Mouse (Mus musculus): Measurements from ENCODE around the gene Aldh9a1. TPM values are rescaled to one million over a fixed set of nuclear protein-coding genes. Genes with fewer than 3 reads are reported as not detected.
A peak's percentile ranks its signal among the peaks of the same experiment; 100 is the strongest.

The Aldh9a1 gene
- polyA plus RNA-seq, 1 experiment from 2014 or later = 36.5 TPM

DNA sequence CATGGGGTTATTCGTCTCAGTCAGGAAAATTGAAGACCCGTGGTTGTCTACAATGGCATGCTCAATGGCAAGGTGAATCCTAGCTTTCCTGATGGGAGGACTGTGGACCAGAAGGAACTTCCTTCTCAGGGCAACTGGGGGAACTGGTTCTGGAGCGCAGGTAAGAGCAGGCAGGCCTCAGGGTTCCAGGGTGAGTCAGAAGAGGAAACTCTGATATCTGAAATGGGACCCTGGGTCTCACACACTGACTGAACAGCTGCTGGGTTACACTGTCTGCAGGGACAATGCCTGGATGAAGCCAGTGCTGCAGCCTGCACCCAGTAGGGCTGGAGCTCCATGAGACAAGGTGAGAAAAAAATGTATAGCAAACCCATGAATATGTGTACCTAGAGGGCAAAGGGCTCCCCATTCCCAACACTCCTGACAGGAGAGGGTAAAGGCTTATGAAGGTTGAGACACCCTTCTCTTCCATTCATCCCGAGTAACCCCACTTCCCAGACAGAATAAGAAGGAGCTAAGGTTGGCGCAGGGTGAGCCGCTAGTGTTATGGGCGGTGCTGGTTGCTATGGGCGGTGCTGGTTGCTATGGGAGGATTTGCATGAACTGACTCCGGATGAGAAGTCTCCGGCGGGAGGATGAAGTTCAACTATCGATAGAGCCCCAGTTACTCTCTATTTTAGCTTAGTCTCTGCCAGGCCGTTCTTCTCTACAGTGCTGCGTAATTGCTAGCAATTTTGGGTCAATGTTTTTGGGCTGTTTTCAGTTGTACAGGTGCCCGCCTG is 24.4 kb downstream of the Aldh9a1 start:
- Histone ChIP-seq H3K4me1 (ENCODE audit: control insufficient read depth, insufficient read depth, low read length) (0 out of 2 replicates have a peak, but pooled peaks cover 3% of the 10 kb centered on the region), H3K4me2 (ENCODE audit: low read depth, severe bottlenecking) (0 out of 2 replicates have a peak overlapping the region, but pooled peaks have one; percentile 12), H3K9ac (ENCODE audit: low read length) (no peak overlapping the region), H3K9me3 (ENCODE audit: control insufficient read depth, low read length) (no peaks in the 10 kb centered on the region), H3K36me3 (ENCODE audit: control insufficient read depth, insufficient read depth, low read length) (0 out of 2 replicates have a peak, but pooled peaks cover 2% of the 10 kb centered on the region), H3K4me3 (ENCODE audit: low read depth, low read length) (no peak overlapping the region), H3K27me3 (ENCODE audit: control insufficient read depth, insufficient read depth, low read length) (no peaks in the 10 kb centered on the region), H3K27ac (replicated peaks; ENCODE audit: low read depth, low read length) (no peak overlapping the region)
- WGBS = 21% methylated on average over 15 of the region's 15 CpGs
- DNase-seq (ENCODE audit: low spot score) (peak; percentile 77), ATAC-seq (ENCODE audit: insufficient number of reproducible peaks, low FRiP score, low TSS enrichment, low read depth) (no peak)

DNA sequence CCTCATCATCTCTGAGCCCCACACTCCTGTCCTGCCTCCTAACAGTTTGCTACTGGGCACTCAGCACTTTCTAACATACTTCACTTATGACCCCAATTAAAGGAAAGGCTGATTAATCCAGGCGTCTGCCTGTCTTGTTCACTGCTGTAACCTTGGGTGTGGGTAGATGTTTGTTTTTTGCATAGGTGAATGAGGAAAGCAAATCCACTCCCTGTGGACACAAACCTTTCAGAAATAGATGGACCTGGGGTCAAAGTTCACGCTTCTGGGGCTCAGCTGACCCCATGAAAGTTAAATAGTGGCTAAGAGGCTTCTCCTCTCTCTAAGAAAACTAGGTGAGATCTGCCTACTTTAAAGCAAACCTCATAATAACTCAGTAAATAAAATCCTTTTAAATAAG is 25.2 kb downstream of the Aldh9a1 start:
- Histone ChIP-seq H3K4me3 (ENCODE audit: low read depth, low read length) (no peak overlapping the region), H3K9ac (ENCODE audit: low read length) (no peak overlapping the region), H3K9me3 (ENCODE audit: control insufficient read depth, low read length) (no peaks in the 10 kb centered on the region), H3K4me2 (ENCODE audit: low read depth, severe bottlenecking) (0 out of 2 replicates have a peak overlapping the region, but pooled peaks have one; percentile 12), H3K27me3 (ENCODE audit: control insufficient read depth, insufficient read depth, low read length) (no peaks in the 10 kb centered on the region), H3K4me1 (ENCODE audit: control insufficient read depth, insufficient read depth, low read length) (0 out of 2 replicates have a peak, but pooled peaks cover 3% of the 10 kb centered on the region), H3K27ac (replicated peaks; ENCODE audit: low read depth, low read length) (no peak overlapping the region), H3K36me3 (ENCODE audit: control insufficient read depth, insufficient read depth, low read length) (0 out of 2 replicates have a peak, but pooled peaks cover 2% of the 10 kb centered on the region)
- no peak for ATAC-seq (ENCODE audit: insufficient number of reproducible peaks, low FRiP score, low TSS enrichment, low read depth)
- no peak for DNase-seq (ENCODE audit: low spot score)
- WGBS = 37% methylated on average over 2 of the region's 2 CpGs

GRCm38 (mm10) chr1:167378019-167378418 is 28.2 kb downstream of the Aldh9a1 start:
- Histone ChIP-seq H3K4me3 (ENCODE audit: low read depth, low read length) (no peak overlapping the region), H3K9me3 (ENCODE audit: control insufficient read depth, low read length) (no peaks in the 10 kb centered on the region), H3K27ac (replicated peaks; ENCODE audit: low read depth, low read length) (no peak overlapping the region), H3K27me3 (ENCODE audit: control insufficient read depth, insufficient read depth, low read length) (no peaks in the 10 kb centered on the region), H3K4me1 (ENCODE audit: control insufficient read depth, insufficient read depth, low read length) (0 out of 2 replicates have a peak, but pooled peaks cover 3% of the 10 kb centered on the region), H3K36me3 (ENCODE audit: control insufficient read depth, insufficient read depth, low read length) (0 out of 2 replicates have a peak, but pooled peaks cover 2% of the 10 kb centered on the region), H3K9ac (ENCODE audit: low read length) (no peak overlapping the region), H3K4me2 (ENCODE audit: low read depth, severe bottlenecking) (no peak overlapping the region)
- DNase-seq (ENCODE audit: low spot score) (no peak), ATAC-seq (ENCODE audit: insufficient number of reproducible peaks, low FRiP score, low TSS enrichment, low read depth) (no peak)
- 48% methylated on average over 6 of the region's 6 CpGs for WGBS

- DNase-seq (ENCODE audit: low spot score) (no peak), ATAC-seq (ENCODE audit: insufficient number of reproducible peaks, low FRiP score, low TSS enrichment, low read depth) (no peak)
- Histone ChIP-seq H3K4me2 (ENCODE audit: low read depth, severe bottlenecking) (no peak overlapping the region), H3K27ac (replicated peaks; ENCODE audit: low read depth, low read length) (no peak overlapping the region), H3K27me3 (ENCODE audit: control insufficient read depth, insufficient read depth, low read length) (no peaks in the 10 kb centered on the region), H3K36me3 (ENCODE audit: control insufficient read depth, insufficient read depth, low read length) (0 out of 2 replicates have a peak, but pooled peaks cover 2% of the 10 kb centered on the region), H3K4me3 (ENCODE audit: low read depth, low read length) (no peak overlapping the region), H3K9me3 (ENCODE audit: control insufficient read depth, low read length) (no peaks in the 10 kb centered on the region), H3K9ac (ENCODE audit: low read length) (no peak overlapping the region), H3K4me1 (ENCODE audit: control insufficient read depth, insufficient read depth, low read length) (no peaks in the 10 kb centered on the region)
- WGBS = 76% methylated on average over 5 of the region's 5 CpGs
Measured at GRCm38 (mm10) chr1:167379751-167380150, 30.0 kb downstream of the Aldh9a1 start.

DNA sequence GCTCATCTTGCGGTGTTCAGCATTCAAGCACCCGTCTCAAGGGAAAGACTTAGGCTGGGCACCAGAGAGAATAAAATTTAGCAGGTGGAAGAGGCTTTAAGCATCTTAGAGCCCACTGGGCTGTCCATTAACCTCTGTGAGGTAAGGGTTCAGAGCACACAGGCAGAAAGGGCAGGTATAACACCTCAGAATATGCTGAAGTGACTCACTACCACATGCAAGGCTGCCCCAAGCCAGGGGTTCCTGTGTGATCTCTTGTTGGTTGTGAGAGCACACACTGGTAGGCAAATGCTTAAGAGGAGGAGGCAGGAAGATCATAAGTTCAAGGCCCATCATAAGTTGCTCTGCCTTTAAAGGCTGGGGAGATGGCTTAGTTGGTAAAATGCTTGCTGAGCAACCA is 30.4 kb downstream of the Aldh9a1 start:
- Histone ChIP-seq H3K9me3 (ENCODE audit: control insufficient read depth, low read length) (no peaks in the 10 kb centered on the region), H3K27me3 (ENCODE audit: control insufficient read depth, insufficient read depth, low read length) (no peaks in the 10 kb centered on the region), H3K4me2 (ENCODE audit: low read depth, severe bottlenecking) (no peak overlapping the region), H3K27ac (replicated peaks; ENCODE audit: low read depth, low read length) (no peak overlapping the region), H3K4me1 (ENCODE audit: control insufficient read depth, insufficient read depth, low read length) (no peaks in the 10 kb centered on the region), H3K4me3 (ENCODE audit: low read depth, low read length) (no peak overlapping the region), H3K9ac (ENCODE audit: low read length) (no peak overlapping the region), H3K36me3 (ENCODE audit: control insufficient read depth, insufficient read depth, low read length) (0 out of 2 replicates have a peak, but pooled peaks cover 2% of the 10 kb centered on the region)
- 87% methylated on average over 2 of the region's 2 CpGs for WGBS
- ATAC-seq (ENCODE audit: insufficient number of reproducible peaks, low FRiP score, low TSS enrichment, low read depth) = no peak
- DNase-seq (ENCODE audit: low spot score) = no peak

DNA sequence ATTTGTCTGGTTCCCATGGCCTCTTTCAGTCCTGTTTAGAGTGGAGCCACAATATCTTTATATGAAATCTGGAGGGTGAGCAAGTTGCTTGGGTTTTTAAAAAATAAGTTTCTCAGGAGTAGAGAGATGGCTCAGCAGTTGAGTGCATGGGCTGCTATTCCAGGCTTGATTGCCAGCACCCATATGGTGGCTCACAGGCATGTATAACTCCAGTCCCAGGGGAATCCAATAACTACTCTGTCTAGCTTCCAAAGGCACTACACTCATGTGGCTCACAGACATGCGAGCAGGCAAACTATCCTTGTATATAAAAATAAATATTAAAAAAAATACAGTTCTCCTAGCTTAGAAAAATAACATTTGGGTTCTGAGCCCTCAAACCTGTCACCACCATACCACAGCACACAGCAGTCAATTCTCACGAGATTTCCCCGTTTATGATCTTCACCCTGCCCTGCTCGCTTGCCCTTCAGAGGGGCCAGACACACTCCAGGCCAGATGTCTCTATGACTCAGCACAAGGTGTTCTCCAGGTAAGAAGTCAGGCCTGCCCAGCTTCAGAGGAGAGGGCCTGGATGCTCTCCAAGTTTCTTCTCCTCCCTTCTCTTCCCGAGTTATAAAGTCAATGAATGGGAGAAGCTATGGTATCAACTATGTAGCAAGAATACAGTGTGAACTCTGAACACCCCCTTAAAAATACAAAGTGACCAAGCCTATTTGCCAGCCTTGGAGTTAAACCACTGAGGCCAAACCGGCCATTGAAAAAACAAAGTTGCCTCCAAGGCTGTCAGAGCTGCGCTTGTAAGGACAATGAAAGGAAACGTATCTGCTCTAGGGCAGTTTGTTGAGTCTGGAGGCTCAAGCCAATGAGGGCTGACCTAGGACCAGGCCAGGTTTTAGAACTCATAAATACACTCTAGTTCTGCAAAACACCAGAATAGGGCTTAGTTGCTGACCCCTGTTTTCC is 31.5 kb downstream of the Aldh9a1 start:
- Histone ChIP-seq H3K9me3 (ENCODE audit: control insufficient read depth, low read length) (no peaks in the 10 kb centered on the region), H3K9ac (ENCODE audit: low read length) (no peak overlapping the region), H3K4me1 (ENCODE audit: control insufficient read depth, insufficient read depth, low read length) (no peaks in the 10 kb centered on the region), H3K27ac (replicated peaks; ENCODE audit: low read depth, low read length) (no peak overlapping the region), H3K36me3 (ENCODE audit: control insufficient read depth, insufficient read depth, low read length) (no peaks in the 10 kb centered on the region), H3K4me2 (ENCODE audit: low read depth, severe bottlenecking) (no peak overlapping the region), H3K27me3 (ENCODE audit: control insufficient read depth, insufficient read depth, low read length) (no peaks in the 10 kb centered on the region), H3K4me3 (ENCODE audit: low read depth, low read length) (no peak overlapping the region)
- 80% methylated on average over 8 of the region's 8 CpGs for WGBS
- ATAC-seq (ENCODE audit: insufficient number of reproducible peaks, low FRiP score, low TSS enrichment, low read depth) (no peak), DNase-seq (ENCODE audit: low spot score) (no peak)

DNA sequence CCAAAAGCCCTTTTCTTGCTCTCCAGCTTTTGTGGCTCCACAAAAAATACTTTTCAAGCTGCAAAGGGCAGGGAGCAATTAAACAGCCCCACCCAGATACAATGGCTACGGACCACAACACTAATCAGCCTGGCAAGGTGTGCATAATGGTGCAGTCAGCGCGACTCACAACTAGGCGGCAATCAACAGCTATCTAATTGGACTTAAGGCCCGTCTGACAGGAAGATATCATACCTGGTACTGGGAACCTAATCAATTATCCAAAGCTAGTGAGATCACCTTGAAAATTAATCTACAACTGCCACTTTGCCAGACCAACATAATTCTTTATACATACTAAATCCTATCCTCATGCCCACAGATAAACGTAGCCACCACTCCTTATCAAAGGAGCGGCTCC is 32.5 kb downstream of the Aldh9a1 start:
- 78% methylated on average over 7 of the region's 7 CpGs for WGBS
- no peak overlapping the region for H3K4me2 ChIP-seq (ENCODE audit: low read depth, severe bottlenecking)
- H3K9ac ChIP-seq (ENCODE audit: low read length) = no peak overlapping the region
- DNase-seq (ENCODE audit: low spot score) (no peak), ATAC-seq (ENCODE audit: insufficient number of reproducible peaks, low FRiP score, low TSS enrichment, low read depth) (no peak)
- H3K9me3 ChIP-seq (ENCODE audit: control insufficient read depth, low read length) = no peaks in the 10 kb centered on the region
- no peaks in the 10 kb centered on the region for H3K27me3 ChIP-seq (ENCODE audit: control insufficient read depth, insufficient read depth, low read length)
- no peak overlapping the region for H3K27ac ChIP-seq (replicated peaks; ENCODE audit: low read depth, low read length)
- H3K36me3 ChIP-seq (ENCODE audit: control insufficient read depth, insufficient read depth, low read length) = no peaks in the 10 kb centered on the region
- H3K4me3 ChIP-seq (ENCODE audit: low read depth, low read length) = no peak overlapping the region
- H3K4me1 ChIP-seq (ENCODE audit: control insufficient read depth, insufficient read depth, low read length) = no peaks in the 10 kb centered on the region

GRCm38 (mm10) chr1:167382763-167383162 is 33.0 kb downstream of the Aldh9a1 start:
- Histone ChIP-seq H3K27ac (replicated peaks; ENCODE audit: low read depth, low read length) (no peak overlapping the region), H3K9me3 (ENCODE audit: control insufficient read depth, low read length) (no peaks in the 10 kb centered on the region), H3K4me3 (ENCODE audit: low read depth, low read length) (no peak overlapping the region), H3K36me3 (ENCODE audit: control insufficient read depth, insufficient read depth, low read length) (no peaks in the 10 kb centered on the region), H3K4me2 (ENCODE audit: low read depth, severe bottlenecking) (no peak overlapping the region), H3K9ac (ENCODE audit: low read length) (no peak overlapping the region), H3K27me3 (ENCODE audit: control insufficient read depth, insufficient read depth, low read length) (no peaks in the 10 kb centered on the region), H3K4me1 (ENCODE audit: control insufficient read depth, insufficient read depth, low read length) (no peaks in the 10 kb centered on the region)
- DNase-seq (ENCODE audit: low spot score) (no peak), ATAC-seq (ENCODE audit: insufficient number of reproducible peaks, low FRiP score, low TSS enrichment, low read depth) (no peak)
- 87% methylated on average over 5 of the region's 5 CpGs for WGBS
